Mouse (Mus musculus) retina, embryonic 14.5 days (tissue): Measurements from ENCODE around the gene Litaf.
"Not testable (repeated sequence)": the region's sequence is repeated elsewhere in the genome, so short reads cannot be mapped to it uniquely, and the experiment has no call there.

Experiments used
- DNase-seq: peaks from one replicate; pipeline ENCODE4 v3.0.0-alpha.2; 2015; ENCODE audit warnings: low spot score

Gene Litaf

DNA sequence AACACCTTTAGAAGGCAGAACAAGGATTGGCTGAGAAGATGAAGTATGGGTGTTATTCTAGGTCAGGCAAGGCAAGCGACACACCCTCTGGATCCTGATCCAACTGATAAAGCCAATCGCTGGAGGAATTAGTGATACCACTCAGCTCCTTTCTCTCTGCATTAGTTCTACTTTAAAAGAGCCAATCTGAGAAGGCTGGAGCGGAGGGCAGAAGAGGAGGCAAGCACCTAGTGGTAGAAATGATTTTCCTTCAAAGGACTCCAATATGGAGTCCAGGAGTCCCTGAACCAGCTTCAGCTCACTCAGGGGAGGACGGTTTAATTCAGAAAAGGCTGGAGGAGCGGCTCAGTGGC, 74.2 kb downstream of the Litaf start:
- no peak for DNase-seq

- no peak for DNase-seq
These were observed 75.2 kb downstream of the Litaf start for GRCm38 (mm10) chr16:10990763-10991162.

GRCm38 (mm10) chr16:10989896-10990295, 76.1 kb downstream of the Litaf start:
- no peak for DNase-seq

DNA sequence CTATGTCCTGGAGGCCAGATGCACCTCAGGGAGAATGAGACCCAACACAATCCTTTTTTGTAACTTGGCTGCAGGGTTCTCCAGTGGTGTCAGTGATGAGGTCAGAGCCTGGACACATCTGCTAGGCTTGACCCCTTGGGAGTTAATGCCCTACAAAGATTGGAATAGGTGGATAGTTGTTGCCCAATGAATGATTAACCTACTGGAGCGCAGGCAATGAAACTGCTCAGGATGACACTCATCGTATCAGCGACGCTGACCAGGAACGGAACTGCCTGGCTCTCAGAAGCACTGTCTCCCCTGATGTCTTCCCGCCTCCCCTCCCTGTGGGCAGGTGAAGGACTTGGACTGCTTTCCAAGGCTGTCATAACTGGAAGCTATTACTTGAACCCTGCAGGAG, 76.6 kb downstream of the Litaf start:
- DNase-seq: no peak

DNA sequence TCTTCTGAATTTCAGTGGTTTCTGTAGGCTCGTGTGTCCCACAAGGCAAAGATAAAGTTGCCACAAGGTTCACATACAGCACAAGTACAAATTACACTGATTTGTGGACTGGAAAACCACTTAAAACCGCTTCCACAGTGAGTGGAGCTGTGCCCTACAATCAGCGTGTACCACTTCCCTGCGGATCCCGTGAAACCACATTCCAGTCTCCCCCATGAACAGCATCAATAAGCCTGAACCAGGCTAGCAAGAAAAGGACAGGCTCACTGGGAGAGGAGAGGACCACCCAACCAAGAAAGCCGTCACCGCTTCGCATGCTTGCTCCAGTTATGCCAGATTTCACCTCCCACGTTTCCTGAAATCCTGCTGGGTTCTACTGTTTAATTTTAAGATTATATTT, 77.7 kb downstream of the Litaf start:
- DNase-seq: no peak

- no peak for DNase-seq
These were observed 81.4 kb downstream of the Litaf start for GRCm38 (mm10) chr16:10984534-10984933.

GRCm38 (mm10) chr16:10981493-10982070, 84.4 kb downstream of the Litaf start:
- no peak for DNase-seq

DNA sequence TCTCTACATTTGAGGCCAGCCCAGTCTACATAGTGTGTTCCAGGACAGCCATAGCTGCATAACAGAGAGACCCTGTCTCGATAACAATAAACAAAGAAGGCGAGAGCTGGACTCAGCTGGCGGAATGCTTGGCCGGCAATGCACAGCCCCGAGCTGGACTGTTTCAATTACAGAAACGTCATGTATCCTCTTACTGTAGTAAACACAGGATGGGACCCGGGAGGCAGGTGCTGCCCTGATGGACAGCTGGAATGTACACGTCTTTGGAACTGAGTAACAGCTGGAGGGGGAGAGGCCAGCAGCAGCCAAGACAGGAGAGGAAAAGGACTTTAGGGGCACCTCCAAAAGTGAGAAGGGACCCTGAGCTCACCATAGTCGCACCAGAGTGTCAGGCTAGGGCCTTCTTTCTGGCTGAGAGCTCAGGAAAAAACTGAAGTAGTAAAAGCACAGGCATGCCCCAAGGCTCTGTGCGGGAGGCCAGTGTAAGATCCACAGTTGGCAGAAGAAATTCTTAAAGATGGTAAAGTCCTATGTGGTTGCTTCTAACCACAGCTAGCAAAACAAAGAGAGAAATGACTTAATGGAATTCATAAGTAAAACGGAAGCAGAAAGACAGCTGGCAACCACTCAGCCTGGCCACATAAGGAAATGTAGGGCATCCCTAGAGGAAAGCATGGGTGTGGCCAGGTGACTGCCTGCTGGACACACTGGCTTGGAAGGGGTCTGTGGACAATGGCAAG, 86.7 kb downstream of the Litaf start:
- no peak for DNase-seq

DNA sequence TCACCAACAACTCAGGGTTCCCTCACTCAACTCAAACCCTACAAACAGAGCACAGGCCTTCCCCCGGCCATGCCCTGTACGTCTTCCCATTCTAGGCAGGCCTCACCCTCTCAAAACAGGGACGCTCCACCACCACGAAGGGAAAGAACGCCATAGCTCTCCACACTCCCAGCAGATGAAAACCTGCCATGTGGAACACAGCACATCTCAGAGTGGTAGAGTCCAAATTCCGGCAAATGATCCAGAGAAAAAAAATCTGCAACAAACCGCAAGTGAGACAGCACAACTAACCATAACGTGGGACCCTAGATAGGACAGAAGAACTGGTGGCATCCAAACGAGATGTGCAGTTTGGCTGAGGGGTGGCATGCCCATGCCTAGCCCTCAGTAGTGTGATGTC, 88.1 kb downstream of the Litaf start:
- DNase-seq: no peak

DNA sequence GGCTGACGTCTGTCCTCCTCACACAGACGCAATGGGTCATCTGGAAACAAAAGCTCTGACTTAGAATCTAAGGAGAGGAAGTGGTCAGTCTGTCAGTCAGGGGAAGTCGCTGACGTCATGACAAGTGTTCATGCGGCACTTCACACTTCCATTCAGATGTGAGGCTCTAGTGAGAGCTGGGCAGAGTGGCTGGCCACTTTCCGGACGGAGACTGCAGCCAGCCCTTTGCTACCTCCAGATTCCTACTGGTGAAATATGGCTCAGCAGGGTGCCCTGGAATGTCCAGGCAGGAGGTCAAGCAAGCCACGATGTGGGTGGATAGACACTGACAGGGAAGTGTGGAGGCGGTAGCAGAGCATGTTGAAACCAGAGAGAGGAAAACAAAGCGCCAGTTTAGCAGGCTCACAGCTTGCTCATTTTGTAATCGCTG, 89.7 kb downstream of the Litaf start:
- no peak for DNase-seq

GRCm38 (mm10) chr16:10974939-10975338, 91.0 kb downstream of the Litaf start:
- no peak for DNase-seq

DNA sequence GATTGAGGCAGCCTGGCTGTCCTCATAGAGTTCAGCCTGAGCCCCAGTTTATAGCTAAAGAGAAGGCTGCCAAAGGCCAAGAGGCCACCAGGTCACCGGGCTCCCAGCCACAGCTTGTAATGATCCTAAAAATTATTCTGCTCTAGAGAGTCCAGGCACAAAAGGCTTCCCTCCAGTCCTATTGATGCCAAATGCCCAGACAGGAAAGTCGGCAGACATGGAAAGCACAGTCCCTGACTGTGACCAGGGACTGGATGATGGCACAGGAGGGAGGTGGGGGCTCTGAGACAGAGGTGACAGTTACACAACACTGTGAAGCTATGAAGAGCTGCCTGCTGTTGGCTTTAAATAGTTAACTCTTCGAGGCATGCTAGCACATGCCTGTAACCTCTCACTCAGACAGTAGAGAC, 91.9 kb downstream of the Litaf start:
- peak; percentile 56 for DNase-seq

DNA sequence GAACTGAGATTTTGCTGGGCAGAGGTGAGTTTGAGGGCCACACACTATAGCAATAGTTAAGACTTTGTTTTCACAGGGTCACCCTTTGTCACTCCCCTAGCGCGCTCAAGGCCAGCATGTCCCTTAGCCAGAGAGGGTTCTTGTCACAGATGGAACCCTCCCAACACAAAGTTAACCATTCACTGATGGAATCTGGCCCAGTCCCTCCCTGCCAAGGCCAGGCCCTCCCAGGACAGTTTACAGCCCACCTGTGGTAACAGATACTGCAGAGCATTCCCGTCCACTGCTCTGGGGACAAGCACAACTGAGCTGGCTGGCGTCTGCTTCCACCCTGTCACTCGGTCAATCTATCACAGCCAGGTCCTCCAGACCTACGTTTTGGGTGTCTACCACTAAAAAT, 93.7 kb downstream of the Litaf start:
- DNase-seq: no peak

DNA sequence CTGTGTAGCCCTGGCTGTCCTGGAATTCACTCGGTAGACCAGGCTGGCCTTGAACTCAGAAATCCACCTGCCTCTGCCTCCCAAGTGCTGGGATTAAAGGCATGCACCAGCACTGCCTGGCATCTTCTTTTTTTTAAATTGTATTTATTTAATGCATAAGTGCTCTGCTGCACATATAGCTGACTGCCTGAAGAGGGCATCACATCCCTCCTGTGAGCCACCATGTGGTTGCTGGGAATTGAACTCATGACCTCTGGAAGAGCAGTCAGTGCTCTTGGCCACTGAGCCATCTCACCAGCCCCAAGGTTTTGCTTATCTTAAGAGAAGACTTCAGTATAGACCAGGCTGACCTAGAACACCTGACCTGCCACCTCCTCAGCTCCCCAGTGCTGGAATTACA, 96.0 kb downstream of the Litaf start:
- not testable (repeated sequence) for DNase-seq

DNA sequence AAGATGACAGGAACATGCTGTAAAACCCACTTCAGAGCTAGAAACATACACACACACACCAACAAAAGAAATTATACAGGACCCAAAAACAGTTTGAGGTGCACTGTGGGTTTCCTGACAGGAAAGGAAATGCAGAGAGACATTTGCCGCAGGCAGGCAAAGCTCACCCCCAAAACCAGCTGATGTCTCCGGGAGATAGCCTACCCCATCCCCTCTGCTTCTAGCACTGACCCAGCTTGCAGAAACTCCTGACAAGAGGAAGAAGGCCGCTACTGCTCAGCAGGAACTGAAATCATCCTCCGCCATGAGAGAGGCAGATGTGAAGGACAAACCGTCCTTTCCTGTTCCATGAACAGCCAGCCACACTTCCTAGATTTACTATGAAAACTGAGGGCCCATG, 96.6 kb downstream of the Litaf start:
- DNase-seq: no peak

DNA sequence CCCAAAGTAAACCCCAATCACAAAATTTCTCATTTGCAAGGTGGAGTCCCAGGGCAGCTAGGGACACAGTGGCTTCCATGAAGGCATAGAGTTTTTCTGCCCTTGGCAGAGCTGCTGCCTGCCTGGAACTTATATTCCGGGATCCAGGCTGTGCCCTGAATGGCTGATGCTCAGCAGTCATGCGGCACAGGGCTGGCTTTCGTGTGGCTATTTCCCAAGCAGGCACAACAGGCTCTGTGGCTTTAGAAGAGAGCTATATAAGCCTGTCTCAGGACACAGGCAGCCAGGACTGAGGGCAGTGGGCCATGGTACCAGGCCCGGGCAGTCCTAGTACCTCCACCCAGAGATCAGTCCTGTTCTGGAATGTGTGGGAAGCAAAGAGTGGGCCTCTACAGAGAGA, 97.7 kb downstream of the Litaf start:
- no peak for DNase-seq

DNA sequence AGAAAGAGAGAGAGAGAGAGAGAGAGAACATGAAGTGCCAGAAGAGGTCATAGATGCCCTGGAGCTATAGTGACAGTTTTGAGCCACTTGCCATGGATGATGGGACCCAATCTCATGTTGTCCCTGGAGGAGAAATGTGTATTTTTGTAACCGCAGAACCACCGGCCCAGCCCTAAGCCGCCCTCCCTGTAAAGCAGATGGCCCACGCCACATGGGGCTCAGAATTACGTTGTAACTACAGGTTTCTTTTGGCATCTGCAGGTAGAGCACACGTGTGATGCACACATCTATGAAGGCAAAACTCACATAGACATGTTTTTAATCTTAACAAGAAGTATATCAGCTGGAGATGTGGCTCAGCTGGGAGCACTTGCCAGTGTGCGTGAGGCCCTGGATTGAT, 98.2 kb downstream of the Litaf start:
- no peak for DNase-seq

- DNase-seq: no peak
These were observed 98.9 kb downstream of the Litaf start for GRCm38 (mm10) chr16:10967013-10967412.

GRCm38 (mm10) chr16:10965034-10965433, 100.9 kb downstream of the Litaf start:
- no peak for DNase-seq

DNA sequence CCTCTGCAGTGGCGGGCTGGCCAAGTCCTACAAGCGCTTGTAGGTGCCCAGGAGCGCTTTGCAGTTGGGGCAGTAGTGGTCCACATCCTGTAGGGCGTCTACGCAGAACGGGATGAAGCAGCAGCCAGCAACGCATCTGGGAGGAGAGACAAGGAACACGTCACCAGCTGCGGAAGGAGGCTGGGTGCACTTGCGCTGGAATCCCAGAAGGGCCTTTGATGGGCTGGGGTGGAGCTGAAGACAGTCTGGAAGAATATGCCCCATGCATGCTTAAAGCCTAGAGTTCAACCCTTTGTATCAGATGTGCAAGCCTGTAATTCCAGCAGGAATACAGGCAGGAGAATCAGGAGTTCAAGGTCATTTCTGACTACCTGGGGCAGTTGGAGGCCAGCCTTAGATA, 105.0 kb downstream of the Litaf start:
- DNase-seq: no peak

GRCm38 (mm10) chr16:10958763-10959440, 107.1 kb downstream of the Litaf start:
- no peak for DNase-seq

- DNase-seq: not testable (repeated sequence)
These were observed 107.7 kb downstream of the Litaf start for GRCm38 (mm10) chr16:10958307-10958706.

GRCm38 (mm10) chr16:10957794-10958193, 108.2 kb downstream of the Litaf start:
- no peak for DNase-seq
